Mouse (Mus musculus) thymus, adult 18-20 months (tissue): Measurements from ENCODE around the gene Amz2.
A peak's percentile ranks its signal among the peaks of the same experiment; 100 is the strongest.

Source experiments
- DNase-seq, 2 experiments: peaks; one replicate each; pipeline ENCODE4 v3.0.0; 2022; ENCODE audit warnings: mixed read lengths in 2 of 2

The Amz2 gene

DNA sequence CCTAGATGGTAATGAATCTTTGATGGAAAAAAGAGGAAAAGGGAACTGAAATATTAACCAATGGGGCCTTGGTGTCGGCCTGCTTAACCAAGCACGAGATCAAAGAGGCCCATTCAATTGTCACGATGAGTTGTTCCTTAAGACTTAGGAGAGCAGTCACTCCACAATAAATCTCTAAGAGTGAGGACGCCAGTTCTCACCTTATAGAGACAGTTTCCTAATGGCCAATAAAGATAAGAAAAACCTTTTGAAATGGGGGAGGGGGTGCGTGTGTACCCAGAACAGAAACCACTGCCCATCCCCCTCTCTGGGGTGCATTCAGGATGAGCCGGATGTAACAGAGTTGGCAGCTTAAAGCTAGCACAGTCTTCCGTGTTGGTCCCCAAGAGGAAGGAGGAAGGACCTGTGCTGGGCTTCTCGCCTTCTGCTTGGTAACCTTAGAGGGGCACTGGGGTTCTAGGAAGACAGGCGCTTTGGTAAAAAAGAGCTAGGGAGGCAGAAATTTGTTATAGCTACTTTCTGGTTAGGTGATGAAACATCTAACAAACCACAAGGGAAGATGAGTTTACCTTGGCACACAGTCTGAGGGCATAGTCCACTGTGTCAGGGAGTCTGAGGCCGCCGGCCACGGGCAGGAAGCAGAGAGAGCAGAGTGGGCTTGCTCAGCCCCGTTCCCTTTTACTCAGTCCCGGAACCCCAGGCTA, 70.2 kb downstream of the Amz2 start:
- peak; percentile 28 to 54 for DNase-seq

DNA sequence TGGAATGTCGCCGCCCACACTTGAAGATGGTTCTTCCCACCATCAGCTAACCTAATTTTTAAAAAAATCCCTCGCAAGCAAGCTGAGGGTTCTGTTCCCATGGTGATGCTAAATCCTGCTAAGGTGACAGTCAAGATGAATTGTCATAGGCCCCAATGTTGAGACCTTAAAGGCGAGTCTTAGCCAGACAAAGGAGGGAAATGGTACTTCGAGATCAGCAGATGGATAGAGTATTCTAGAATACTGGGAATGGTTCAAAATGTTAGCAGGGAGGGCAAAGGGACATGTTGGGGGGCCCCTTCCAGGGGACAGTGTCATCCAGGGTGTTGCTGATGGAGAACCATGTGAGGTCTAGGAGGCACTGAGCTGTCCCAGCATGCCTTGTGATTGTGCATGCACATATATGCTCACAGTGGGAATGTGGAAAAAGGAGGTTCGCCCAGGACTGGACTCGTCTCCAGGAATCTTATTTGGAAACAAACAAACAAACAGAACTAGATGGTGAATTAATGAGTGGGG, 70.8 kb downstream of the Amz2 start:
- DNase-seq = no peak

DNA sequence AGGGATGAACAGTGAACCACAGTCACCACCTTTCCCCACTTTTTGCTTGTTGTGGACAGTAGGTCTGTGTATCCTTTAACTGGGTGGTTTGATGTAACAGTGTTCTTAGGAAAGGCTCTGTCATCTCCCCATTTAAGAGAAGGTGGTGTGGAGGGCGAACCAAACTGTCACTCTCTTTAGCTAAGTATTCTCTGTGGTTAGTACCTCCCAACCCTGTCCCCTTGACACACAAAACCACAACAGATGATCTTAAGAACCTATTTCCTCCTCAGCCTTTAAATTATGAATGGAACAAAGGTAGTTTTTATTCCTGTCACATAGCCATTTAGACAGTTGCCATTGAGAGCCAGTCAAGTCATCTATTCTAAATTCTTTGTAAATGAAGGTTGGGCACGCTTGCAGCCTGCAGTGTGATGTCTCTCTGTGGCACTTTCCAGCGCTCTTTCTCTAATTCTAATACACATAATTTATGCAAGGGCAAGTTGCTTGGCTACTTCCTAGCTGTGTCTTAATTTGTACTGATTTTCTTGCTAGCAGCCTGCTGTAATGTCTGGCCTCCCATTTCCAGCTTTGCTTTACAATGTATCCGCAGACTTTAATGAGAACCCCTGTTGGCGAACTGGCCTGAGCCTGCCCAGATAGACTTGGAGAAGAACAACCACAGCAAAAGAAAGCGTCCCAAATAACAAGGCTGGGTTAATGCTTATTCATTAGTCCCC, 71.4 kb downstream of the Amz2 start:
- no peak for DNase-seq

DNA sequence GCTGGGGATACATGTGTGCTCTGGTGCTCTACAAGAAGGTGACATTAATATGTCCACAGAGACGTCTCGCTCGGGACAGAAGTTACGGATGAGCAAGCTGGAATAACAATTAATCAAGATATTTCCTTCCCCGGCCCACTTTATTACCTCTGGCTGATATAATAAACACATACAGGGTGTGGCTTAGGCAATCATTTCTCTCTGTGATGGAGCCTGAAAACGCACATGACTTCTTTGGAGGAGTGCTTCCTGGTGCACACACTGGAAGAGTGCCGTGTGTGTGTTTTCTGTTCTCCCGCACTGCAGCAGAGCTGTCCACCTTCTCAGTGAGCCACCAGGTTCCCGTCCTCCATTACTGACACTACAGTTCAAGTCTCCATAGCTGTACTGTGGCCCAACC, 72.2 kb downstream of the Amz2 start:
- no peak for DNase-seq

DNA sequence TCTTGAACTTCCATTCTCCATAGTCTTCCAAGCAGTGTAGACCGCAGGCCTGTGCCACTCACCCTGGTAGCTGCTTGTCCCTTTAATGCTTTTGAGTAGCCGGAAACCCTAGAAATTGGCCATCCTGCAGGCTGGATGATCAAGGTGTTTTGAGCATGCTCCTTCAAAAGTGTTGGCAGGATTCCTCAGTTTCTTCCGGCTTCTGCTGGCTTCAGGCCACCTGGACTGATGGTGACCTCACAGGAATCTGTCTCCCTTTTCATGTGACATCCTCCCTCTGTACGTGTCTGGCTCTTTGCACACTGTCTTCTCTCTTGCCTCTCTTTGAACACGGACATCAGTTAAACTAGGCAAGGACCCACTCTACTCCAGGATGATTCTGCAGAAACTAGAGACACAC, 74.5 kb downstream of the Amz2 start:
- DNase-seq = no peak
